ENCODE assay signal across 11 mouse cellular contexts in genomic region chr15:83453879-83454278, GRCm38 (mm10). TPM values are rescaled to one million over a fixed set of nuclear protein-coding genes. Genes with fewer than 3 reads are reported as not detected.
DNase-seq lines count a peak whose midpoint lies in the region; ATAC-seq lines count a peak whose summit lies in the region.
"Had no signal": no experiment of that assay in that cellular context is flagged by ENCODE, and none has a peak within 500 bp of the region (broad histone marks: within the 10 kb centered on the region; RNA-seq: fewer than 3 reads in every experiment).

No protein-coding gene starts in this region.

- H3K36me3 ChIP-seq in forebrain, embryonic 14.5 days (ENCODE audit: control insufficient read depth, insufficient read depth, low read length), result no peaks in the 10 kb centered on the region
- H3K36me3 ChIP-seq: embryonic facial prominence, embryonic 13.5 days; stomach, embryonic 15.5 days had no signal

- ATAC-seq in forebrain, embryonic 14.5 days, result no peak
- ATAC-seq: forebrain, embryonic 16.5 days had no signal

- no peaks in the 10 kb centered on the region for H3K9me3 ChIP-seq in forebrain, embryonic 14.5 days (replicated peaks; ENCODE audit: control insufficient read depth, low read length)
- H3K9me3 ChIP-seq: embryonic facial prominence, embryonic 13.5 days; stomach, embryonic 15.5 days had no signal

- H3K4me3 ChIP-seq in brown adipose tissue, adult 24 weeks (ENCODE audit: insufficient read depth, low read depth, low read length), result no peak overlapping the region
- H3K4me3 ChIP-seq in forebrain, embryonic 14.5 days (ENCODE audit: low read depth, low read length), result no peak overlapping the region
- H3K4me3 ChIP-seq: embryonic facial prominence, embryonic 13.5 days; stomach, embryonic 15.5 days had no signal

- 85% methylated on average over 3 of the region's 3 CpGs for WGBS in forebrain, embryonic 14.5 days

- peaks cover 36% of the 10 kb centered on the region for H3K4me1 ChIP-seq in brown adipose tissue, adult 24 weeks (ENCODE audit: control insufficient read depth, insufficient read depth, insufficient read length, low read length)
- no peaks in the 10 kb centered on the region for H3K4me1 ChIP-seq in forebrain, embryonic 14.5 days (ENCODE audit: control insufficient read depth, insufficient read depth, low read length)

- H3K4me2 ChIP-seq in forebrain, embryonic 14.5 days (ENCODE audit: low read length), result no peak overlapping the region
- H3K4me2 ChIP-seq: embryonic facial prominence, embryonic 13.5 days; stomach, embryonic 15.5 days had no signal

- H3K27me3 ChIP-seq in forebrain, embryonic 14.5 days (replicated peaks; ENCODE audit: control insufficient read depth, insufficient read depth, low read length), result no peaks in the 10 kb centered on the region
- H3K27me3 ChIP-seq: embryonic facial prominence, embryonic 13.5 days; stomach, embryonic 15.5 days had no signal

- H3K27ac ChIP-seq in brown adipose tissue, adult 24 weeks (replicated peaks; ENCODE audit: low read depth, low read length), result peak overlapping the region; percentile 66
- H3K27ac ChIP-seq in forebrain, embryonic 14.5 days (ENCODE audit: low read depth, low read length), result no peak overlapping the region
- H3K27ac ChIP-seq: embryonic facial prominence, embryonic 13.5 days; stomach, embryonic 15.5 days had no signal

- no peak overlapping the region for H3K9ac ChIP-seq in forebrain, embryonic 14.5 days (ENCODE audit: low read length)
- H3K9ac ChIP-seq: embryonic facial prominence, embryonic 13.5 days; stomach, embryonic 15.5 days had no signal

- peak; percentile 57 for DNase-seq in kidney, adult 18-20 months
- no peak for DNase-seq in kidney, postnatal 14 days
- DNase-seq in MN1 (ENCODE audit: low spot score), result peak; percentile 37
- peak; percentile 58 for DNase-seq in heart, postnatal 4 days
- DNase-seq in layer of hippocampus, postnatal 10 days (ENCODE audit: low spot score in 2 of 2), result no peak
- no peak for DNase-seq in forebrain, embryonic 14.5 days (ENCODE audit: low spot score)
- DNase-seq: cerebellum, adult 8-10 months had no signal

RNA-seq across cellular contexts. Expression of gene Pacsin2, which starts 10.5 kb away (rescaled TPM):
- 42.5 and 50.0 TPM in 2 replicates for polyA plus RNA-seq in brown adipose tissue, adult 24 weeks (2012; ENCODE audit: insufficient read depth, insufficient read length, missing spikeins)
- total RNA-seq in heart, postnatal 4 days (2021), result 100 to 1,000 TPM; 136 to 147 TPM
- 10 to 100 TPM; 38.3 to 49.7 TPM for total RNA-seq in layer of hippocampus, postnatal 10 days (2021)
- polyA plus RNA-seq in forebrain, embryonic 14.5 days (2014; fragmentation: Nextera tagmentation; extraction: Ambion mirVana), result 11.0 and 14.9 TPM in 2 replicates

RNA-seq across cellular contexts. Expression of gene Ttll1, which starts 56.8 kb away (rescaled TPM):
- 6.0 and 7.2 TPM in 2 replicates for polyA plus RNA-seq in brown adipose tissue, adult 24 weeks (2012; ENCODE audit: insufficient read depth, insufficient read length, missing spikeins)
- total RNA-seq in heart, postnatal 4 days (2021), result 10 to 100 TPM; 20.7 to 24.3 TPM
- total RNA-seq in layer of hippocampus, postnatal 10 days (2021), result 10 to 100 TPM; 49.4 to 53.1 TPM
- 35.5 and 45.3 TPM in 2 replicates for polyA plus RNA-seq in forebrain, embryonic 14.5 days (2014; fragmentation: Nextera tagmentation; extraction: Ambion mirVana)

Comparison
In these comparisons a context has a peak if more than half of its experiments do, and no peak if none do; other contexts are left out.
1. DNase-seq: peak in kidney, adult 18-20 months (single experiment), MN1 (single experiment) and heart, postnatal 4 days (single experiment); none in kidney, postnatal 14 days (single experiment), layer of hippocampus, postnatal 10 days (0 of 2) and forebrain, embryonic 14.5 days (single experiment).